Mouse (Mus musculus) left cerebral cortex, adult 2 months (tissue): ENCODE measurements around the gene Kncn. TPM values are rescaled to one million over a fixed set of nuclear protein-coding genes. Genes with fewer than 3 reads are reported as not detected.

Experiments used
- DNase-seq, 2 experiments: peaks; one replicate each; pipeline ENCODE4 v3.0.0; 2021 to 2022; ENCODE audit warnings: low spot score in 2 of 2, mixed read lengths in 1 of 2; ENCODE audit errors: extremely low spot score in 1 of 2
- H3K27ac ChIP-seq: fragments of 200-600 bp; 2 replicates; pipeline ENCODE4 v1.8.1; 2022
- H3K4me3 ChIP-seq: fragments of 200-600 bp; 2 replicates; pipeline ENCODE4 v1.8.1; 2022
- CTCF ChIP-seq: fragments of 200-600 bp; IDR thresholded peaks from 2 replicates; pipeline ENCODE4 v1.8.1; 2022; ENCODE audit warnings: antibody characterized with exemption, mild to moderate bottlenecking, moderate library complexity
- intact Hi-C: fragments of 180-260 bp; cut with DNase I; formaldehyde crosslinking; loops from one replicate; pipeline ENCODE4 v1.15.1; 2025
- total RNA-seq, 2 experiments: library from RNA; stranded (reverse); gene quantifications; 2 replicates each; pipeline ENCODE4 v1.2.3; 2021

Gene Kncn
- total RNA-seq, 2 experiments from 2014 or later = 0.45 to 0.70 TPM

DNA sequence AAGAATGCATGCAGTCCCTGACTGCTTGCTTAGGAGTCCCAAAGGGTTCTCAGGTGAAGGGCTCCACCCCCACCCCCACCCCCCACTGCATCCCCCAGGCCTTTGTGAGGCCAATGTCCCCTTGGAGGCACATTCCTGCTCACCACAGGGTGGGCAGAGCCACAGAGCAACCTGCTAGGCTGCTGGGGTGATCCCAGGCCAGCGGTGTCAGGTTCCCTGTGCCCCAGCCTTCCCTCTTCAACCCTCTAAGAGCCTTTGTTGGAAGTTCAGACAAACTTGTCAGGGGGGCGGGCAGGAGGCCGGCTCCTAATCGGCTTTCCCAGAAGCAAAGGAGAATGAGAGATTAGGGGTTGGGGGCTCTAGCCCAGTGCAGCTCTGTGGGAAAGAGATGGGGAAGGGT is 27.4 kb downstream of the Kncn start:
- Histone ChIP-seq H3K4me3 (no peak overlapping the region), H3K27ac (no peak overlapping the region)
- intact Hi-C loops = no loop called here
- TF ChIP-seq CTCF = no peak
- no peak for DNase-seq

DNA sequence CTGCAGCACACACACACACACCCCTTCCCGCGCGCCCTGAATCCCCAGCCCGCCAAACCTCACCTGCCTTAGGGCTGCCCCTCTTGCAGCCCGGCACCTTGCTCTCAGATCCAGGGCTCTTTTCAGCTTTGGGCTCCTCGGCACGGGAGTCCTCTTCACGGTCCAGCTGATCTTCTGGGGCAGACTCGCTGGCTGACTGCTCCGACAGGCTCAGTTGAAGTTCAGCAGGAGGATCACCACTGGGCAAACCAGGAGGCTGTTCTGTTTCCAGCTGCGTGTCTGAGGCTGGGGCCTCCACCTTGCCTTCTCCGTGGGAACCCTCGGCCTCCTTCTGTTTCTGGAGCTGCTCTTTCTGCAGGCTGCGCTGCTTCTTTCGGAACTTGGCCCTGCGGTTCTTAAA is 35.7 kb downstream of the Kncn start:
- TF ChIP-seq CTCF = no peak
- H3K4me3 ChIP-seq = no peak overlapping the region
- no peak for DNase-seq
- no peak overlapping the region for H3K27ac ChIP-seq
- intact Hi-C loops = no loop called here

- intact Hi-C loops = no loop called here
- no peak overlapping the region for H3K4me3 ChIP-seq
- no peak overlapping the region for H3K27ac ChIP-seq
- DNase-seq = no peak
- no peak for TF ChIP-seq CTCF
These were observed 38.5 kb downstream of the Kncn start for GRCm38 (mm10) chr4:115922688-115923087.

DNA sequence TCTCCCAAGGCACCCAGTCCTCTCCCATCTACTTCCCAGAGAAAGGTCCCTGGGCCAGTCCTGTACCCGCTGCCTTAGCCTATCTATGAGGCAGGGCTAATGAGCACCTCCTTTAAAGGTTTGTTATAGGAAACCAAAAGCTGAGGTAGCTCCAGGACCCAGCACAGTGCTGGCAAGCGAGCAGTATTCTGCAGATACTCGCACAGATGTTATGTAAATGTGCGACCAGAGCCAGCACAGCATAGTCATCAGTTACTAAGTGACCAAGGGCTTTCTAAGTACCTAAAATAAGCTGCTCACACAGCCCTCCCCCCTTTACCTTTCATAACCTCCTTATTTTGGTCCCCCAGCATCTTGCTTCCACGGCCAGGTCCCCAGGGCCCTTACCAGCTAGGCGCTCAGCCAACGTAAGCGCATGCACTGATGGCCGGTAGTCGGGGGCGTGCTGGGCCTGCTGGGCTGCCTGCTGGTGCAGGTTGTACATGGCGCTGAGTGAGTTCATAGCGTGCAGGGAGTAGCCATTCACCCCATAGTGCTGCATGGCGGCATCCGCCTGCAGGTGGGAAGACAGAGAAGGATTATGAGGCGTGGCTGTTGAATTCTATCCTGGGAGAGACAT is 39.2 kb downstream of the Kncn start:
- intact Hi-C loops = no loop called here
- DNase-seq = no peak
- H3K4me3 ChIP-seq = no peak overlapping the region
- TF ChIP-seq CTCF = no peak
- H3K27ac ChIP-seq = no peak overlapping the region

GRCm38 (mm10) chr4:115927637-115928036 is 43.4 kb downstream of the Kncn start:
- no peak for TF ChIP-seq CTCF
- intact Hi-C loops = no loop called here
- H3K4me3 ChIP-seq = no peak overlapping the region
- DNase-seq = no peak
- no peak overlapping the region for H3K27ac ChIP-seq

DNA sequence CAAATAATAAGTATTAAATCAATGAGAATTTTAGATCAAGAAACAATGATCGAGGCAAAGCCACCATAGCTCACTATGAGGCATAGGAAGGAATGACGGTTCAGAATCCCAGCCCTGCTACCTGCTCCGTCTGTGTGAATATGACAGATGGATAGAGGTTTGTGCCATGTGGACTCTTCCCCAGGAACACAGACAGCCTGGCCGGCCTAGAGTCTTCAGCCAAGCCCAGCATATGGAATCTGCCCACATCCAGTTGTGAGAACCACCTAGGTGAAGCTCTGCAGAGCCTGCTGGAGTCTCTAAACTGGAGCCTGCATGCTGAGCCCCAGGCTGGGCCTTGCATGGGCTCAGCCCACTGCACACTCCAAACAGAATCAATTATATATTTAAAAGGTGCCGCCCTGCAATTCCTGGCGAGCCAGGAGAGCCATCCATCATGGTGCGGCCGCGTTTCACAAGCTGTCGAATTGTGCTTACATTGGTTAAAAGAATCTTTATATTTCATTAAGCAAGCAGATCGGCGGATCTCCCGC is 47.4 kb downstream of the Kncn start:
- intact Hi-C loops = no loop called here
- no peak for DNase-seq
- no peak overlapping the region for H3K27ac ChIP-seq
- no peak overlapping the region for H3K4me3 ChIP-seq
- TF ChIP-seq CTCF = no peak

GRCm38 (mm10) chr4:115935835-115936581 is 51.8 kb downstream of the Kncn start:
- Histone ChIP-seq H3K4me3 (no peak overlapping the region), H3K27ac (no peak overlapping the region)
- TF ChIP-seq CTCF = no peak
- intact Hi-C loops = loop anchor here (5.0 kb wide), 2 partner anchors 874 to 1034 kb away; no protein-coding TSS in a partner anchor
- DNase-seq = no peak

DNA sequence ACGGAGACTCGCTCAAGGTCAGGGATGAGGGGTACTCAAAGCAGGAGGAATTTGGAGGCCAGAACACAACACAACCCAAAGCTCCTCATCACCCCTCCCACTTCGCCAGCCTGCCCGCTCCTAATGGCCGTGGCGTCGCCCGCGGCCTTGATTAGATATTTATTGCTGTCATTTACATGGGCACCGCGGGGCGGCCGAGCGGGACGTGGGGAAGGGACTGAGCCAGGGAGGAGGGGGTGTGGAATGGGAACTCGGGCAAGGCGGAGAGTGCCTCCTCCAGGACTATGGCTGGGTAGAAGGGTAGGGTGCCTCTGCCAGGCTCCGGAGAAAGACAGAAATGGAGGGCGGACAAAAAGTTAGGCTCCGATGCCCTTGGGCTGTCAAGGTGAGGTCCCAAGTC is 52.4 kb downstream of the Kncn start:
- H3K4me3 ChIP-seq = no peak overlapping the region
- no peak for DNase-seq
- no peak overlapping the region for H3K27ac ChIP-seq
- no peak for TF ChIP-seq CTCF
- intact Hi-C loops = loop anchor here (5.0 kb wide), 2 partner anchors 874 to 1034 kb away; no protein-coding TSS in a partner anchor

DNA sequence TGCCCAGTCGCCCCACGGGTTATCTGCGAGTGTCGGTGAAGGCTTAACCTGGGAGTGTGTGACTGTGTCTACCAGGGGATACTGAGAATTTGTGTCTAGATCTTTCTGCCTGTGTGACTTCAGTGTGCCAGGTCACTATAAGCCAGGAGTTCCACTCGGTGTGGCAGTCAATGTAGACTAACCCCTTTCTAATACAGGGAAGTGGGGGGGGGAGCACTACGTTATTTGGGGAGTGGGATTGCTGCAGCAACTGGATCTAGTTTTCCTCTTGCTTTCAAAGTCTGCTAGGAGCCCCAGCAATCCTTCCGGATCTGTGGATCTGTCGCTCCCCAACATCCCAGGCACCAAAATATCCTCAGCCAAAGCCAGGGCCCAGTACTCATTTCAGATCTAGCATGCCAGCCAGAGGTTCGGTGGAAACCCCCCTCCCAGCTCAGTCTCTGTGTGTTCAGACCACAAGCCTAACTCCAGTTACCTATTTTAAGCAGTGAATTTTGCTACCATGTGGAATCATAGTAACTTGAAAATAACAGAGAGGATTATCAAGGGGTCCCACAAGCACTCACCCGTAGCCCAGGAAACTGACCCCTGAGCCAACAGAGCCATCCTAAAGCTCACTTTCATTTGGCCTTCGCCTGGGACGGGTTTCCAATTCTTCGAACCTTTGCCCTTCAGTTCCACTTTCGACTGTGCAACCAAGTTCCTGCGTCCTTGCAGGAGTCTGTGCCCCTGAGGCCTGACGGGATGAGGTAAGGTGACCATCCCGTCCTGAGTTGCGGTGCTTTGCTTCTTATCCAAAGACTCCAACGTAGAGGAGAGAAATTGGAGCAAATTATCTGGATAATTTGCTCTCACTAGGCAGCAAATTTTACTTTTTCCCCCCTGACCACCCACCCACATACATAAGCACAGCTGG is 53.1 kb downstream of the Kncn start:
- Histone ChIP-seq H3K27ac (no peak overlapping the region), H3K4me3 (no peak overlapping the region)
- intact Hi-C loops = loop anchor here (5.0 kb wide), 2 partner anchors 875 to 1035 kb away; no protein-coding TSS in a partner anchor
- no peak for TF ChIP-seq CTCF
- no peak for DNase-seq

DNA sequence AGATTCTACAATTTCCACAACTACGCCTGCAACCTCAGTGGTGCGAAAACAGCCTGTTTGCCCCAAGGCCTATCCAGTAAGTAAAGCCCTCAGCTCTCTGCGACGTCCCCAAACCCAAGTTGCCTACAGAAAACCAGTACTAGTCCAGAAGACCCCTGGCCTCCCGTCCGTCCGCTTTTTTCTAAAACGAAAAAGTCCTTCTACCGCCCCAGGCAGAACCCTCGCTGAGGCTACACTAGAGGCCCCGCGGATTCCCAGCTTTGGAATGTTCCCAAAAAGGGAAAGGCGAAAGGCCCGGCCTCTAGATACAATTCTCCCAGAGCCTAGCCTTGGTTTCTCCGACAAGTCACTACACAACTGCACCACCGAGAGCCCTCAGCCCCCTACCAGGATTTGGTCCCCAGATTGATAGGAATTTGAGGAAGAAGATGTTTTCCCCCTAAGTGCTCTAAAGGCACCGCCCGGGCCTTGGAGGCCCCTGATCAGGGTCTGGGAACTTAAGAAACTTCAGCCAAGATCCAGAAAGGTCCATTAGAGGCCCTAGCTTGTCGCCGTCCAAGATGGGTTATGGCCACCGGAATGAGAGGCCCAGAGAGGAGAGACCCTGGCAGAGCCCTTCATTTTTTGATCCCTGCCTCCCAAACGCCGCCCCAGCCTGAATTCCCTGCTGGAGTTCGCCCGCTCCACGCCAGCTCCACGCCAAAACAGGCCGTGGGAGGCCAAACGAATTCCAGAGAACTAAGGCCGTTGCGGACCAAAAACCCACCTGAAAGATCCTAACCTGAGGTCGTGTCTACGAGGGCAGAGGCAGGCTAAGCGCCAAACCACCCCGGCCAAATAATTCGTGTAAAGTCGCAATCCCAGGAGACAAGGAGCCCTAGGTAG is 54.3 kb downstream of the Kncn start:
- intact Hi-C loops = loop anchor here (5.0 kb wide), 2 partner anchors 876 to 1036 kb away; no protein-coding TSS in a partner anchor
- TF ChIP-seq CTCF = no peak
- no peak overlapping the region for H3K4me3 ChIP-seq

More for the DNA sequence above, 54.3 kb downstream of the Kncn start:
- no peak overlapping the region for H3K27ac ChIP-seq
- DNase-seq = peak; percentile 22 to 32

Other genes starting within 250 kb of the Kncn start
- gene Cyp4b1, start 236.7 kb upstream of the Kncn start, total RNA-seq = 1 to 10 TPM; 1.7 to 2.4 TPM
- 10 to 100 TPM; 50.7 to 52.5 TPM for gene Efcab14, start 146.7 kb upstream of the Kncn start, total RNA-seq
- gene Tex38, start 103.4 kb upstream of the Kncn start, total RNA-seq = under 1 TPM in 1 of 2 experiments, not detected in 1; 0.75 TPM
- 10 to 100 TPM; 74.6 to 74.8 TPM for gene Atpaf1, start 99.6 kb upstream of the Kncn start, total RNA-seq
- gene Mob3c, start 56.3 kb upstream of the Kncn start, total RNA-seq = 1 to 10 TPM; 4.0 to 4.4 TPM
- 10 to 100 TPM; 37.6 to 38.7 TPM for gene Mknk1, start 45.2 kb upstream of the Kncn start, total RNA-seq
- 1 to 10 TPM in 1 of 2 experiments, under 1 TPM in 1; 0.77 to 1.1 TPM for gene 6430628N08Rik, start 6.3 kb downstream of the Kncn start, total RNA-seq
- gene Dmbx1, start 55.5 kb downstream of the Kncn start, total RNA-seq = not detected
- 100 to 1,000 TPM; 100 to 103 TPM for gene Faah, start 133.5 kb downstream of the Kncn start, total RNA-seq
- 10 to 100 TPM; 10.9 to 12.8 TPM for gene Nsun4, start 169.5 kb downstream of the Kncn start, total RNA-seq
- 100 to 1,000 TPM; 414 to 441 TPM for gene Uqcrh, start 190.7 kb downstream of the Kncn start, total RNA-seq
- gene Lrrc41, start 190.9 kb downstream of the Kncn start, total RNA-seq = 10 to 100 TPM; 45.2 to 49.9 TPM
- gene Rad54l, start 239.3 kb downstream of the Kncn start, total RNA-seq = under 1 TPM; 0.77 to 0.89 TPM
- gene Pomgnt1, start 239.4 kb downstream of the Kncn start, total RNA-seq = 10 to 100 TPM; 80.2 to 85.6 TPM